Mouse (Mus musculus) cortical plate, adult 2 months (tissue): ENCODE measurements around the gene Obscn.

Source experiments
- CTCF ChIP-seq: fragments of 200-500 bp; IDR thresholded peaks from 2 replicates; pipeline ENCODE4 v1.5.1; 2011; ENCODE audit warnings: mild to moderate bottlenecking, control low read depth, low read length; ENCODE audit not compliant: insufficient read depth; ENCODE audit errors: extremely low read depth
- POLR2A ChIP-seq: fragments of 200-500 bp; IDR thresholded peaks from 2 replicates; pipeline ENCODE4 v1.6.1; 2011; ENCODE audit warnings: mild to moderate bottlenecking, low read length, control low read depth; ENCODE audit not compliant: insufficient read depth; ENCODE audit errors: extremely low read depth

DNA sequence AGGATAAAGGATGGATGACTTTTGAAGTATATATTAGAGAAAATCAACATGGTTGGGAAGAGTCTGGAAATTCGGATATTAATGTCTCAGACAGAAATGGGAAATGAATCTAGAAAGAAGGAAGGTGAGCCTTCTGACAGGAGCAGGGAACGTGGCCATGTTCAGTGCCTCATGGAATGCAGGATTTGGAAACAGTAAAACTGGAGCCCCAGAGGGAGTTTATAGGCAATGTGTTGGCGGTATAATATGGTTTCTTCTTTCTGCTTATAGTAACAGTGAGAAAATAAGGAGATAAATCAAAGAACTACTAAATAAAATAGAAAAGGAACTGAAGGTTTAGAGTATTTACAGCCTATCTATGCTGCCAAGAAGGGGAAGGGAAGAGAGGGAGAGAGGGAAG lies 78.2 kb downstream of the Obscn start:
- TF ChIP-seq CTCF = no peak
- no peak for TF ChIP-seq POLR2A
